Mouse (Mus musculus) myocyte (in vitro differentiated cells): Measurements from ENCODE around the gene Cd86. TPM values are rescaled to one million over a fixed set of nuclear protein-coding genes. Genes with fewer than 3 reads are reported as not detected.

ENCODE experiments used
- H3K27me3 ChIP-seq: one replicate; pipeline ENCODE4 v1.6.1; 2011; ENCODE audit not compliant: control insufficient read depth, insufficient read depth, insufficient read length
- H3K36me3 ChIP-seq: one replicate; pipeline ENCODE4 v1.6.1; 2011; ENCODE audit not compliant: control insufficient read depth, insufficient read depth
- H3K4me2 ChIP-seq: one replicate; pipeline ENCODE4 v1.6.1; 2011; ENCODE audit warnings: low read depth, control low read depth
- H3K4me3 ChIP-seq: one replicate; pipeline ENCODE4 v1.5.1; 2011; ENCODE audit warnings: mild to moderate bottlenecking, control low read depth, moderate library complexity
- H3K79me2 ChIP-seq: one replicate; pipeline ENCODE4 v1.6.1; 2011; ENCODE audit not compliant: control insufficient read depth, insufficient read depth
- H3ac ChIP-seq: one replicate; pipeline ENCODE4 v1.6.1; 2011; ENCODE audit not compliant: control insufficient read depth, insufficient read length
- CEBPB ChIP-seq: IDR thresholded peaks from 2 replicates; pipeline ENCODE4 v1.6.1; 2011; ENCODE audit warnings: mild to moderate bottlenecking, moderate library complexity; ENCODE audit not compliant: poor library complexity, insufficient read depth, severe bottlenecking
- E2F4 ChIP-seq: IDR thresholded peaks from one replicate; pipeline ENCODE4 v1.6.1; 2011; ENCODE audit warnings: mild to moderate bottlenecking, control low read depth, moderate library complexity; ENCODE audit not compliant: insufficient read depth
- MAX ChIP-seq: IDR thresholded peaks from one replicate; pipeline ENCODE4 v1.6.1; 2011; ENCODE audit warnings: low read depth, mild to moderate bottlenecking, control low read depth
- MYOD1 ChIP-seq, 3 experiments: IDR thresholded peaks; one replicate each; pipeline ENCODE4 v1.6.1; 2011; ENCODE audit warnings: control low read depth in 2 of 3, low read depth in 2 of 3, mild to moderate bottlenecking in 2 of 3, moderate library complexity in 1 of 3; ENCODE audit not compliant: insufficient read length in 2 of 3, control insufficient read depth in 1 of 3
- MYOG ChIP-seq, 3 experiments: IDR thresholded peaks; one replicate each; pipeline ENCODE4 v1.6.1; 2011; ENCODE audit warnings: control low read depth in 2 of 3, low read depth in 2 of 3, mild to moderate bottlenecking in 2 of 3; ENCODE audit not compliant: insufficient read length in 2 of 3, control insufficient read depth in 1 of 3, insufficient read depth in 1 of 3
- POLR2A ChIP-seq: IDR thresholded peaks from one replicate; pipeline ENCODE4 v1.6.1; 2011; ENCODE audit warnings: low read depth, mild to moderate bottlenecking, control low read depth, moderate library complexity; ENCODE audit not compliant: insufficient read length
- POLR2AphosphoS2 ChIP-seq: IDR thresholded peaks from one replicate; pipeline ENCODE4 v1.6.1; 2011; ENCODE audit warnings: low read depth, control low read depth; ENCODE audit not compliant: insufficient read length
- REST ChIP-seq: IDR thresholded peaks from one replicate; pipeline ENCODE4 v1.6.1; 2011; ENCODE audit warnings: mild to moderate bottlenecking, control low read depth, moderate library complexity; ENCODE audit not compliant: insufficient read depth, insufficient read length
- SRF ChIP-seq: IDR thresholded peaks from one replicate; pipeline ENCODE4 v1.6.1; 2011; ENCODE audit warnings: low read depth; ENCODE audit not compliant: control insufficient read depth, insufficient read length
- TCF12 ChIP-seq: IDR thresholded peaks from one replicate; pipeline ENCODE4 v1.6.1; 2011; ENCODE audit warnings: mild to moderate bottlenecking, control low read depth; ENCODE audit not compliant: poor library complexity, insufficient read depth, severe bottlenecking
- TCF3 ChIP-seq: IDR thresholded peaks from one replicate; pipeline ENCODE4 v1.6.1; 2011; ENCODE audit warnings: low read depth, control low read depth; ENCODE audit not compliant: insufficient read length
- USF1 ChIP-seq: IDR thresholded peaks from one replicate; pipeline ENCODE4 v1.6.1; 2011; ENCODE audit warnings: low read depth, mild to moderate bottlenecking, control low read depth, moderate library complexity
- polyA plus RNA-seq: library from polyadenylated mRNA; unstranded; fragments of >200 nt; fragmentation: generic; extraction: Trizol; gene quantifications from one replicate; pipeline ENCODE4 v1.2.1, GENCODE M21; 2012; ENCODE audit warnings: missing spikeins

The Cd86 gene
- polyA plus RNA-seq, 1 experiment, result not detected

GRCm38 (mm10) chr16:36675304-36675703 lies 9.4 kb upstream of the Cd86 start:
- Histone ChIP-seq H3K36me3 (no peaks in the 10 kb centered on the region), H3K4me2 (no peak overlapping the region), H3K79me2 (no peaks in the 10 kb centered on the region), H3K4me3 (no peak overlapping the region), H3ac (no peak overlapping the region), H3K27me3 (no peaks in the 10 kb centered on the region)
- TF ChIP-seq POLR2A, result no peak

- no peak overlapping the region for H3K4me3 ChIP-seq
- H3ac ChIP-seq, result no peak overlapping the region
- no peak overlapping the region for H3K4me2 ChIP-seq
- H3K27me3 ChIP-seq, result no peaks in the 10 kb centered on the region
- TF ChIP-seq TCF3, result no peak
- TF ChIP-seq POLR2A, result no peak
- no peak for TF ChIP-seq MYOG (IDR thresholded peaks at IDR 0.05; ENCODE audit: control insufficient read depth in 1 of 3, insufficient read depth in 1 of 3, insufficient read length in 2 of 3, low read depth in 2 of 3)
- TF ChIP-seq SRF, result no peak
- TF ChIP-seq POLR2AphosphoS2, result no peak
- no peak for TF ChIP-seq MYOD1 (IDR thresholded peaks at IDR 0.05; ENCODE audit: control insufficient read depth in 1 of 3, insufficient read length in 2 of 3, low read depth in 2 of 3)
- no peak for TF ChIP-seq TCF12
- no peak for TF ChIP-seq CEBPB
- TF ChIP-seq USF1, result no peak
- TF ChIP-seq E2F4, result no peak
- no peak for TF ChIP-seq REST
- TF ChIP-seq MAX, result no peak
- H3K36me3 ChIP-seq, result no peaks in the 10 kb centered on the region
- no peaks in the 10 kb centered on the region for H3K79me2 ChIP-seq
Observed at GRCm38 (mm10) chr16:36674457-36675204, 8.8 kb upstream of the Cd86 start.

GRCm38 (mm10) chr16:36673196-36673595 lies 7.3 kb upstream of the Cd86 start:
- Histone ChIP-seq H3K27me3 (no peaks in the 10 kb centered on the region), H3K4me2 (peak overlapping the region; percentile 26), H3K79me2 (no peaks in the 10 kb centered on the region), H3ac (no peak overlapping the region), H3K4me3 (no peak overlapping the region), H3K36me3 (no peaks in the 10 kb centered on the region)
- TF ChIP-seq CEBPB (peak; percentile 61; the same call in 1 of the 2 replicates), MYOD1 (IDR thresholded peaks at IDR 0.05; ENCODE audit: control insufficient read depth in 1 of 3, insufficient read length in 2 of 3, low read depth in 2 of 3) (no peak)

DNA sequence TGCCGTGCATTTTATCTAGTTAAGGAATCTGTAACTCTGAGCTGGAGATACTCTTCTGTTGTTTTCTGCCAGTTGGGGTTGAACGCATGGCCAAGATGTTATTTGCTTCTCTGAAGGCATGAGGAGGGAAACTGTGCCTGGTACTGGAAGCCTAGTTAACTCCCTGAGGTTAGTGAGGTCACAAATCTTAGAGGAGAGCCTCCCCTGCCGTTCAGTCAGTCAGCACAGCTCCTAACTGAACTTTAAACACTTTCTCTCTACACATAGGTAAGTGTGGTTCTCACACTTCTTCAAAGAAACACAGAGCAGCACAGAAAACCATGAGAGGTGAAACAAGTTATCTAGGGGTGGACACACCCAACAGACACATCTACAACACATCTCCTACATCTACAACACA lies 4.7 kb upstream of the Cd86 start:
- Histone ChIP-seq H3K4me3 (no peak overlapping the region), H3K79me2 (no peaks in the 10 kb centered on the region), H3K27me3 (no peaks in the 10 kb centered on the region), H3K36me3 (no peaks in the 10 kb centered on the region), H3ac (no peak overlapping the region), H3K4me2 (no peak overlapping the region)
- no peak for TF ChIP-seq TCF12

DNA sequence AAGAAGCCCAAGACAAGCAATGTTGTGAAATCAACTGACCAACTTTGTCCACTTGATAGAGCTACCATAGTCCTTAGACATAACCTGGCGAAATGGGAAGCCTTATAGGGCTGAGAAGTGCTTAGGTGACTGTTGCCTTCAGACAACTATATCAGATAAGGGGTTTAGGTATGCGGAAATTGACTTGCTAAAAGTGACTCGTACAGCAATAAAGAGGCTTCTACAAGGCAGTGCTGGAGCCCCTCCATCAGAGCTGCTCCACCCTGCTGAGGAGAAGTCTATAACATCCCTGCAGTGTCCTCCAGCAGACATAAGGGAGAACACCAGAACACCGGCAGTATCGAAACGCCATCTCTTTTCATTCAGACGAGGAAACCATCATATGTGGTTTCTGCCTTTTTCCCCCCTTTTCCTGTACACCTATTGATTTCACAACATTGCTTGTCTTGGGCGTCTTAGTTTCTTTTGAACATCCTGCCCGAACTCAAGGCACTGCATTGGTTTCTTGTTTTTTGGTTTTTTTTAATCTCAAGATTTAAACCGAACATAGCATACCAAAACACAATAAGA lies 652 bp upstream of the Cd86 start:
- Histone ChIP-seq H3K27me3 (no peaks in the 10 kb centered on the region), H3K36me3 (no peaks in the 10 kb centered on the region), H3K79me2 (no peaks in the 10 kb centered on the region), H3K4me3 (no peak overlapping the region), H3ac (no peak overlapping the region), H3K4me2 (no peak overlapping the region)
- no peak for TF ChIP-seq TCF3

- H3K27me3 ChIP-seq, result no peaks in the 10 kb centered on the region
- no peaks in the 10 kb centered on the region for H3K36me3 ChIP-seq
- TF ChIP-seq SRF (no peak), CEBPB (no peak), REST (no peak), TCF3 (no peak), MYOG (IDR thresholded peaks at IDR 0.05; ENCODE audit: control insufficient read depth in 1 of 3, insufficient read depth in 1 of 3, insufficient read length in 2 of 3, low read depth in 2 of 3) (no peak), POLR2AphosphoS2 (no peak), TCF12 (no peak), E2F4 (no peak), USF1 (no peak), MAX (no peak), POLR2A (no peak), MYOD1 (IDR thresholded peaks at IDR 0.05; ENCODE audit: control insufficient read depth in 1 of 3, insufficient read length in 2 of 3, low read depth in 2 of 3) (no peak)
- H3K4me2 ChIP-seq, result no peak overlapping the region
- no peaks in the 10 kb centered on the region for H3K79me2 ChIP-seq
- no peak overlapping the region for H3K4me3 ChIP-seq
- H3ac ChIP-seq, result no peak overlapping the region
Observed at GRCm38 (mm10) chr16:36663484-36663883, 2.4 kb downstream of the Cd86 start.
